Mouse (Mus musculus) forebrain, embryonic 11.5 days (tissue): Measurements from ENCODE around the gene Lin7b. TPM values are rescaled to one million over a fixed set of nuclear protein-coding genes. Genes with fewer than 3 reads are reported as not detected.
"Not testable (repeated sequence)": the region's sequence is repeated elsewhere in the genome, so short reads cannot be mapped to it uniquely, and the experiment has no call there.

ENCODE experiments used
- ATAC-seq: fragments of 200-750 bp; cut with Nextera tagmentation; replicated peaks from 2 replicates; pipeline ENCODE4 v1.8.0; 2017; ENCODE audit warnings: moderate TSS enrichment; ENCODE audit not compliant: low FRiP score
- DNase-seq: peaks from one replicate; pipeline ENCODE4 v3.0.0-alpha.2; 2017; ENCODE audit warnings: low spot score
- H3K27ac ChIP-seq: fragments of 300-500 bp; sonication (generic); 2 replicates; pipeline ENCODE4 v1.5.1; 2014; ENCODE audit warnings: low read depth, low read length
- H3K27me3 ChIP-seq: fragments of 300-500 bp; sonication (generic); 2 replicates; pipeline ENCODE4 v1.6.1; 2014; ENCODE audit warnings: mild to moderate bottlenecking, low read length, mixed read lengths; ENCODE audit not compliant: control insufficient read depth, insufficient read depth
- H3K36me3 ChIP-seq: fragments of 300-500 bp; sonication (generic); 2 replicates; pipeline ENCODE4 v1.6.1; 2014; ENCODE audit warnings: mild to moderate bottlenecking, low read length, moderate library complexity, mixed read lengths; ENCODE audit not compliant: control insufficient read depth, insufficient read depth
- H3K4me1 ChIP-seq: fragments of 300-500 bp; sonication (generic); replicated peaks from 2 replicates; pipeline ENCODE4 v1.6.1; 2014; ENCODE audit warnings: low read length, mixed read lengths; ENCODE audit not compliant: control insufficient read depth, insufficient read depth
- H3K4me2 ChIP-seq: fragments of 300-500 bp; sonication (generic); 2 replicates; pipeline ENCODE4 v1.6.1; 2014; ENCODE audit warnings: low read depth, mild to moderate bottlenecking, low read length, moderate library complexity, mixed read lengths; ENCODE audit not compliant: severe bottlenecking
- H3K4me3 ChIP-seq: fragments of 300-500 bp; sonication (generic); 2 replicates; pipeline ENCODE4 v1.5.1; 2014; ENCODE audit warnings: low read depth, low read length
- H3K9ac ChIP-seq: fragments of 300-500 bp; sonication (generic); 2 replicates; pipeline ENCODE4 v1.6.1; 2014; ENCODE audit warnings: low read length
- H3K9me3 ChIP-seq: fragments of 300-500 bp; sonication (generic); 2 replicates; pipeline ENCODE4 v1.6.1; 2016; ENCODE audit warnings: low read length, mixed read lengths; ENCODE audit not compliant: control insufficient read depth
- WGBS: fragments of 180-500 bp; shearing (Covaris S2); extraction: QIAGEN DNeasy Blood & Tissue Kit; methylation state at CpG from one replicate; pipeline ENCODE4 v1.1.7; 2014; 5-methylcytosine and 5-hydroxymethylcytosine counted together
- polyA plus RNA-seq: library from polyadenylated mRNA; unstranded; fragments of >200 nt; fragmentation: Nextera tagmentation; extraction: Ambion mirVana; gene quantifications from 2 replicates; pipeline ENCODE4 v1.2.1, GENCODE M21; 2014

Lin7b gene
- polyA plus RNA-seq, 1 experiment from 2014 or later: 0.48 TPM

GRCm38 (mm10) chr7:45401521-45402085, 31.2 kb upstream of the Lin7b start:
- Histone ChIP-seq H3K27ac (no peak overlapping the region), H3K4me1 (peaks cover 2% of the 10 kb centered on the region; the same call in 1 of the 2 replicates), H3K27me3 (peaks cover 16% of the 10 kb centered on the region), H3K4me2 (no peak overlapping the region), H3K36me3 (no peaks in the 10 kb centered on the region), H3K9ac (no peak overlapping the region), H3K4me3 (no peak overlapping the region), H3K9me3 (no peaks in the 10 kb centered on the region)
- no peak for DNase-seq
- 78% methylated on average over 10 of the region's 10 CpGs for WGBS
- no peak for ATAC-seq

DNA sequence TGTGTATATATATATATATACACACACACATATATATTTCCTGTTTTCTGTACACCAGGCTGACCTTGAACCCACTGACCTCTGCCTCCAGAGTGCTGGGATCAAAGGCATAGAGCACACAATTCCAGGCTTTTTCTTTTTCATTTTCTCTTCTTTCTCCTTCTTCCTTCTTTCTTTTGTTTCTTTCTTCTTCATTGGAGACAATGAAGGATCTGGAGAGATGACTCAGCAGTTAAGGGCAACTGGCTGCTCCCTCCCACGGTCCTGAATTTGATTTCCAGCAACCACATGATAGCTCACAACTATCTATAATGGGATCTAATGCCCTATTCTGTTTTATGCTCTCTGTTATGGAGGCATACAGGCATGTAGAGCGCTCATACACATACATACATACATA, 26.4 kb upstream of the Lin7b start:
- Histone ChIP-seq H3K27ac (no peak overlapping the region), H3K4me3 (no peak overlapping the region), H3K4me1 (peaks cover 16% of the 10 kb centered on the region; the same call in 1 of the 2 replicates), H3K27me3 (no peaks in the 10 kb centered on the region), H3K36me3 (peaks cover 5% of the 10 kb centered on the region), H3K4me2 (no peak overlapping the region), H3K9me3 (no peaks in the 10 kb centered on the region), H3K9ac (no peak overlapping the region)
- ATAC-seq (no peak), DNase-seq (no peak)
- 72% methylated on average over 2 of the region's 2 CpGs for WGBS

- Histone ChIP-seq H3K4me1 (peaks cover 16% of the 10 kb centered on the region; the same call in 1 of the 2 replicates), H3K4me3 (peak overlapping the region; percentile 88), H3K4me2 (peak overlapping the region; percentile 58)
- WGBS: 12% methylated on average over 3 of the region's 3 CpGs
- H3K9me3 ChIP-seq, DNase-seq, H3K36me3 ChIP-seq, H3K27me3 ChIP-seq, H3K9ac ChIP-seq, H3K27ac ChIP-seq: not testable (repeated sequence)
- peak; percentile 23; the same call in 1 of the 2 replicates for ATAC-seq
These were observed 26.0 kb upstream of the Lin7b start for GRCm38 (mm10) chr7:45396337-45396775.

DNA sequence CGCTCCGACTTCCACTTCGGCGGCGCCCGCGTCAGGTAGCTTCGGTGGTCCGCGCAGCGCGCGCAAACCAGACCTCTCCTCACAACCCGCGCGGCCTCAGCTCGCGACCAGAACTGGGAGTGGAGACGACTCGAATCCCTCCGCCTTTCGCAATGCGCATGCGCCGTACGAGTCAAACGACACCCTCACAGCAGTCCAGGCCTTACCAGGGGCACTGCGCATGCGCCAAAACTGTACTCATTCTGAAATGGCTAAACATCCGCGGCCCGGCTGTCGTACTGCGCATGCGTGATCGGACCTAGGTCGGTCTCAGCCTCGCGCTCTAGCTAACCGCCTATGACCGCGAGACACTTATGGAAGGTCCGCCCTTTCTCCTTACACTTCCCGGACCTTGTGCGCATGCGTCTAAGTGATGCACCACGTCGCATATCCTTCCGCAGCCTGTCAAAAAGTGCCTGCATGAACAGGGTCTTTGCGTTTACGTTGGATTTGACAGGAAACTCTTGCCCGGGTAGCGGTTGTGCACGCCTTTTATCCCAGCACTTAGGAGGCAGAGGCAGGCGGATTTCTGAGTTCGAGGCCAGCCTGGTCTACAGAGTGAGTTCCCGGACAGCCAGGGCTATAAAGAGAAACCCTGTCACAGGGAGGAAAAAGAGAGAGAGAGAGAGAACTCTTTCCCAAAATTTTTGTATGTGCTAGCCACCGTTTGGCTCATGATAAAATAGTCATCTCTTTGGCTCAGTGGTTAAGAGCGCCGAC, 25.4 kb upstream of the Lin7b start, which contains the start of gene Snrnp70:
Gene Snrnp70 (minus strand): TSS at position 165 of the 759 bp plus-strand sequence.
- WGBS: 1% methylated on average over 60 of the region's 60 CpGs
- Histone ChIP-seq H3K27ac (peak within 1 kb of the TSS; percentile 99), H3K9ac (peak within 1 kb of the TSS; percentile 89), H3K9me3 (no peaks in the 10 kb centered on the region), H3K36me3 (peaks cover 11% of the 10 kb centered on the region), H3K27me3 (no peaks in the 10 kb centered on the region), H3K4me1 (peaks cover 16% of the 10 kb centered on the region; the same call in 1 of the 2 replicates), H3K4me3 (peak within 1 kb of the TSS; percentile 88), H3K4me2 (peak within 1 kb of the TSS; percentile 99)
- DNase-seq (peak; percentile 100), ATAC-seq (peak; percentile 96)

- WGBS: under 1% methylated on average over 18 of the region's 20 CpGs
- ATAC-seq: peak; percentile 77
- no peak for DNase-seq
These were observed 24.8 kb upstream of the Lin7b start for GRCm38 (mm10) chr7:45395129-45395541.

DNA sequence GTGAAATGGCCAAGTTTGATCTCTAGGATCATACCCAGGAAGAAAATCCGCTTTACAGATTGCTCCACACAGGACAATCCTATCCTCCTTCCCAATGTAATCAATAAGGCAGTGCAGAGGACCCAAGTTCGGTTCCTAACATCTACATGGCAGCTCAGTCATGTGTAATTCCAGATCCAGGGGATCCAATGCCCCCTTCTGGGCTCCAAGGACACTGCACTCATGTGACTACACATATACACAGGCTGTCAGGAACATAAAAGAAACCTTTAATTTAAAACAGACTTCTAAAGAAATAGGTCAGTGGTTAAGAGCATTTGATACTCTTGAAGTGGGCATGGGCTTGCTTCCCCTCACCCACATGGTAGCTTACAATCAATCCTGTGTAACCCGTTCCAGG, 15.7 kb upstream of the Lin7b start:
- WGBS: 89% methylated on average over 3 of the region's 3 CpGs
- DNase-seq: peak; percentile 50
- Histone ChIP-seq H3K4me3 (no peak overlapping the region), H3K9me3 (no peaks in the 10 kb centered on the region), H3K4me2 (no peak overlapping the region), H3K9ac (no peak overlapping the region), H3K36me3 (peaks cover 65% of the 10 kb centered on the region), H3K4me1 (no peaks in the 10 kb centered on the region), H3K27ac (no peak overlapping the region), H3K27me3 (no peaks in the 10 kb centered on the region)
- no peak for ATAC-seq

More at GRCm38 (mm10) chr7:45395129-45395541, 24.8 kb upstream of the Lin7b start:
- no peaks in the 10 kb centered on the region for H3K27me3 ChIP-seq
- H3K4me3 ChIP-seq: peak overlapping the region; percentile 88
- peaks cover 18% of the 10 kb centered on the region for H3K36me3 ChIP-seq
- H3K4me2 ChIP-seq: peak overlapping the region; percentile 99
- H3K9ac ChIP-seq: peak overlapping the region; percentile 89
- H3K9me3 ChIP-seq: no peaks in the 10 kb centered on the region
- peaks cover 16% of the 10 kb centered on the region; the same call in 1 of the 2 replicates for H3K4me1 ChIP-seq
- H3K27ac ChIP-seq: peak overlapping the region; percentile 99

GRCm38 (mm10) chr7:45376057-45376456, 5.7 kb upstream of the Lin7b start:
- H3K27me3 ChIP-seq: no peaks in the 10 kb centered on the region
- H3K4me1 ChIP-seq: no peaks in the 10 kb centered on the region
- no peak overlapping the region for H3K9ac ChIP-seq
- H3K36me3 ChIP-seq: peaks cover 46% of the 10 kb centered on the region
- DNase-seq (no peak), ATAC-seq (no peak)
- no peak overlapping the region for H3K27ac ChIP-seq
- WGBS: 75% methylated on average over 1 of the region's 1 CpGs
- no peak overlapping the region for H3K4me3 ChIP-seq
- no peak overlapping the region for H3K4me2 ChIP-seq
- no peaks in the 10 kb centered on the region for H3K9me3 ChIP-seq

DNA sequence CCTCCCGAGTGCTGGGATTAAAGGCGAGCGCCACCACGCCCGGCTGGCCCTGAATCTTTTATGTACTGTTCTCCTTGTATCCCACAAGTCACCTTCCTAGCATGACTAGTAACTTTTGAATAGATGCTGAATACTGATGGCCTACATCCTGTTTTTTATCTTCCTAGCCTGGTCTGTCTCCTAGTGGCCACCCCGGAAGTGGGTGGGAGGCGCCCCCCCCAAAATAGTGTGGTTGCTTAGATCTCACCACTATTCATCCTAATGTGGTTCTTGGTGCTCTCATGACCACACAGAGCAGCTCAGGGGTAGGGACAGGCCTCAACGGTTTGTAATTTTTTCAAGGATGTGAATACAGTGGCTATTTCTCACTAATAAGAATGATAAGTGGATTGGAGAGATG, 4.2 kb upstream of the Lin7b start:
- Histone ChIP-seq H3K27me3 (peaks cover under 1% of the 10 kb centered on the region; the same call in 1 of the 2 replicates), H3K4me2 (no peak overlapping the region), H3K4me1 (peaks cover 6% of the 10 kb centered on the region), H3K9ac (no peak overlapping the region), H3K4me3 (no peak overlapping the region), H3K27ac (no peak overlapping the region), H3K36me3 (peaks cover 35% of the 10 kb centered on the region), H3K9me3 (no peaks in the 10 kb centered on the region)
- DNase-seq (no peak), ATAC-seq (no peak)
- 96% methylated on average over 8 of the region's 8 CpGs for WGBS
